Mouse (Mus musculus) CH12.LX (cell line): ENCODE results near the gene Tpsb2. TPM values are rescaled to one million over a fixed set of nuclear protein-coding genes. Genes with fewer than 3 reads are reported as not detected.

Source experiments
- DNase-seq: peaks from one replicate; pipeline ENCODE4 v3.0.0-alpha.2; 2013; ENCODE audit errors: extremely low read depth
- H3K27ac ChIP-seq: 2 replicates; pipeline ENCODE4 v1.5.1; 2012; ENCODE audit warnings: low read depth, mild to moderate bottlenecking, control low read depth, moderate library complexity; ENCODE audit not compliant: insufficient read depth
- H3K27me3 ChIP-seq: replicated peaks from 2 replicates; pipeline ENCODE3; 2012; ENCODE audit warnings: inconsistent platforms
- H3K36me3 ChIP-seq, 2 experiments: replicated peaks in 1 of 2; 2 replicates each; pipeline versions ENCODE3 to v1.6.1; 2012; ENCODE audit warnings: inconsistent platforms in 1 of 2, low read length in 1 of 2, mild to moderate bottlenecking in 1 of 2, mixed read lengths in 1 of 2, moderate library complexity in 1 of 2; ENCODE audit not compliant: control insufficient read depth in 1 of 2, insufficient read depth in 1 of 2
- H3K4me1 ChIP-seq, 2 experiments: 2 replicates each; pipeline ENCODE4 v1.6.1; 2012; ENCODE audit warnings: inconsistent platforms in 1 of 2, moderate library complexity in 1 of 2; ENCODE audit not compliant: insufficient read depth in 2 of 2, control insufficient read depth in 1 of 2
- H3K4me2 ChIP-seq: 2 replicates; pipeline ENCODE4 v1.6.1; 2012; ENCODE audit warnings: low read depth, mild to moderate bottlenecking, control low read depth; ENCODE audit not compliant: poor library complexity, insufficient read depth, severe bottlenecking
- H3K4me3 ChIP-seq, 3 experiments: fragments of 150-350 bp in 1 of 3; sonication (generic) in 1 of 3; replicated peaks in 1 of 3; 2 replicates each; pipeline versions ENCODE3 to v1.5.1; 2011 to 2012; ENCODE audit warnings: low read depth in 2 of 3, low read length in 2 of 3, mild to moderate bottlenecking in 2 of 3, moderate library complexity in 2 of 3, control low read depth in 1 of 3, improper control_type of control experiment in 1 of 3, inconsistent platforms in 1 of 3, mixed read lengths in 1 of 3; ENCODE audit not compliant: poor library complexity in 1 of 3
- H3K79me2 ChIP-seq: replicated peaks from 2 replicates; pipeline ENCODE4 v1.6.1; 2012; ENCODE audit warnings: mild to moderate bottlenecking, moderate library complexity; ENCODE audit not compliant: control insufficient read depth, poor library complexity, insufficient read depth, severe bottlenecking; ENCODE audit errors: extremely low read depth
- H3K9ac ChIP-seq: 2 replicates; pipeline ENCODE4 v1.6.1; 2012; ENCODE audit warnings: low read depth, mild to moderate bottlenecking, control low read depth, moderate library complexity; ENCODE audit not compliant: insufficient read depth
- H3K9me3 ChIP-seq: replicated peaks from 2 replicates; pipeline ENCODE3; 2012; ENCODE audit warnings: low read length, inconsistent platforms, mixed read lengths
- BHLHE40 ChIP-seq: IDR thresholded peaks from 2 replicates; pipeline ENCODE4 v1.6.1; 2011; ENCODE audit warnings: mild to moderate bottlenecking, low read depth, low read length, improper control_type of control experiment
- CHD1 ChIP-seq: IDR thresholded peaks from 2 replicates; pipeline ENCODE4 v1.6.1; 2012; ENCODE audit warnings: low read depth, low read length, improper control_type of control experiment, inconsistent platforms
- CHD2 ChIP-seq: IDR thresholded peaks from 2 replicates; pipeline ENCODE4 v1.6.1; 2011; ENCODE audit warnings: low read length, improper control_type of control experiment
- ELF1 ChIP-seq: IDR thresholded peaks from 2 replicates; pipeline ENCODE4 v1.6.1; 2014; ENCODE audit warnings: low read depth, mild to moderate bottlenecking, inconsistent platforms, low read length, improper control_type of control experiment
- EP300 ChIP-seq: IDR thresholded peaks from 2 replicates; pipeline ENCODE4 v1.6.1; 2011; ENCODE audit warnings: low read length, improper control_type of control experiment
- HCFC1 ChIP-seq: IDR thresholded peaks from 2 replicates; pipeline ENCODE4 v1.6.1; 2012; ENCODE audit warnings: low read depth, mild to moderate bottlenecking, inconsistent platforms, low read length, improper control_type of control experiment
- IRF4 ChIP-seq: IDR thresholded peaks from 2 replicates; pipeline ENCODE4 v1.6.1; 2014; ENCODE audit warnings: low read depth, mild to moderate bottlenecking, inconsistent platforms, low read length, improper control_type of control experiment
- KAT2A ChIP-seq: IDR thresholded peaks from 2 replicates; pipeline ENCODE4 v1.6.1; 2012; ENCODE audit warnings: low read length, improper control_type of control experiment, inconsistent platforms; ENCODE audit not compliant: insufficient replicate concordance
- MYC ChIP-seq: IDR thresholded peaks from 2 replicates; pipeline ENCODE4 v1.6.1; 2011; ENCODE audit warnings: low read depth, mild to moderate bottlenecking, improper control_type of control experiment, low read length
- NELFE ChIP-seq: IDR thresholded peaks from 2 replicates; pipeline ENCODE4 v1.6.1; 2011; ENCODE audit warnings: low read depth, low read length, improper control_type of control experiment
- PAX5 ChIP-seq: IDR thresholded peaks from 2 replicates; pipeline ENCODE4 v1.6.1; 2012; ENCODE audit warnings: low read length, inconsistent platforms, mixed read lengths
- POLR2AphosphoS2 ChIP-seq: IDR thresholded peaks from 2 replicates; pipeline ENCODE4 v1.6.1; 2011; ENCODE audit warnings: low read depth, low read length, improper control_type of control experiment
- SIN3A ChIP-seq: IDR thresholded peaks from 2 replicates; pipeline ENCODE4 v1.6.1; 2012; ENCODE audit warnings: low read length, improper control_type of control experiment, inconsistent platforms
- SMC3 ChIP-seq: IDR thresholded peaks from 2 replicates; pipeline ENCODE4 v1.6.1; 2011; ENCODE audit warnings: low read depth, low read length, improper control_type of control experiment
- TBP ChIP-seq: conservative IDR thresholded peaks from 2 replicates; pipeline ENCODE4 v1.6.1; 2011; ENCODE audit warnings: low read depth, low read length, improper control_type of control experiment
- dilution Hi-C: fragments of 300-500 bp; cut with MboI; formaldehyde crosslinking; loops from 2 replicates; pipeline ENCODE4 v1.14.3; 2020; ENCODE audit warnings: low sequenced_read_pairs; ENCODE audit not compliant: extremely low pct_unique_long_range_greater_than_20kb, extremely low pct_ligation_motif_present
- in situ Hi-C: fragments of 300-500 bp; cut with MboI; formaldehyde crosslinking; loops from 3 replicates; pipeline ENCODE4 v1.14.3; 2019; ENCODE audit warnings: low sequenced_read_pairs, low pct_ligation_motif_present, low pct_unique_long_range_greater_than_20kb, mixed read lengths
- polyA plus RNA-seq: library from polyadenylated mRNA; unstranded; fragments of >175 nt; gene quantifications from 2 replicates; pipeline ENCODE4 v1.2.1, GENCODE M21; 2012; ENCODE audit warnings: low read depth; ENCODE audit not compliant: insufficient read length
- total RNA-seq, 2 experiments: library from RNA; depleted of rRNA; stranded (reverse); fragments of 300-350 nt in 1 of 2; fragments of >200 nt in 1 of 2; gene quantifications; 2 replicates each; pipeline ENCODE4 v1.2.3; 2012 to 2014

Gene Tpsb2
- total and polyA plus RNA-seq, 3 experiments: not detected

- H3K4me3 ChIP-seq: no peak overlapping the region
- DNase-seq: no peak
- dilution Hi-C loops (no loop called here), in situ Hi-C loops (loop anchor here (5.0 kb wide), 1 partner anchor 68 kb away; no protein-coding TSS in a partner anchor)
- peaks cover 74% of the 10 kb centered on the region for H3K27me3 ChIP-seq
- H3K9ac ChIP-seq: no peak overlapping the region
- H3K9me3 ChIP-seq: no peaks in the 10 kb centered on the region
- H3K27ac ChIP-seq: no peak overlapping the region
- no peaks in the 10 kb centered on the region for H3K36me3 ChIP-seq
- H3K4me2 ChIP-seq: no peak overlapping the region
- H3K79me2 ChIP-seq: no peaks in the 10 kb centered on the region
- H3K4me1 ChIP-seq: no peaks in the 10 kb centered on the region
- TF ChIP-seq SIN3A: no peak
- no peak for TF ChIP-seq BHLHE40
- no peak for TF ChIP-seq IRF4
- no peak for TF ChIP-seq KAT2A
- TF ChIP-seq NELFE: no peak
- TF ChIP-seq CHD2: no peak
- TF ChIP-seq MYC: no peak
- no peak for TF ChIP-seq POLR2AphosphoS2
- no peak for TF ChIP-seq CHD1
- no peak for TF ChIP-seq SMC3
- TF ChIP-seq HCFC1: no peak
- no peak for TF ChIP-seq TBP
- no peak for TF ChIP-seq PAX5
- no peak for TF ChIP-seq EP300
- TF ChIP-seq, all 38 proteins: peak for 0
Measured at GRCm38 (mm10) chr17:25404190-25404589, 38.1 kb downstream of the Tpsb2 start.

- Histone ChIP-seq H3K27ac (no peak overlapping the region), H3K4me2 (no peak overlapping the region), H3K36me3 (no peaks in the 10 kb centered on the region), H3K27me3 (peaks cover 79% of the 10 kb centered on the region), H3K9me3 (no peaks in the 10 kb centered on the region), H3K79me2 (no peaks in the 10 kb centered on the region), H3K4me1 (no peaks in the 10 kb centered on the region), H3K9ac (no peak overlapping the region), H3K4me3 (no peak overlapping the region)
- in situ Hi-C loops: no loop called here
- TF ChIP-seq ELF1: no peak
- no peak for DNase-seq
- dilution Hi-C loops: no loop called here
Measured at GRCm38 (mm10) chr17:25405224-25405895, 39.3 kb downstream of the Tpsb2 start.
